Mouse (Mus musculus): ENCODE data around the gene Kdm6a. TPM values are rescaled to one million over a fixed set of nuclear protein-coding genes. Genes with fewer than 3 reads are reported as not detected.

Gene Kdm6a
- total and polyA plus RNA-seq, 3 experiments: 19.6 to 20.1 TPM; not detected in 1

DNA sequence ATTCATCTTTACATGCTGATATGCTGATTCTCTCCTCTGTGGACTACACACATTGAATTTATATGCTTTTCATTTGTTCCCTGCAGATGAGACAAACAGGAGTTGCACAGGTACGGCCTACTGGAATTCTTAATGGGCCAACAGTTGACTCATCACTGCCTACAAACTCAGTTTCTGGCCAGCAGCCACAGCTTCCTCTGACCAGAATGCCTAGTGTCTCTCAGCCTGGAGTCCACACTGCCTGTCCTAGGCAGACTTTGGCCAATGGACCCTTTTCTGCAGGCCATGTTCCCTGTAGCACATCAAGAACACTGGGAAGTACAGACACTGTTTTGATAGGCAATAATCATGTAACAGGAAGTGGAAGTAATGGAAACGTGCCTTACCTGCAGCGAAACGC is 88.2 kb downstream of the Kdm6a start:
- H3K79me2 ChIP-seq (ENCODE audit: control insufficient read depth, insufficient read depth, low read length, poor library complexity): no peaks in the 10 kb centered on the region
- no peak overlapping the region for H3K27ac ChIP-seq (ENCODE audit: control insufficient read depth, low read depth, low read length)
- no peaks in the 10 kb centered on the region for H3K4me1 ChIP-seq (ENCODE audit: control insufficient read depth in 1 of 2, insufficient read depth in 2 of 2, low read length in 2 of 2)
- H3K9ac ChIP-seq (ENCODE audit: control insufficient read depth, low read depth, low read length, poor library complexity, severe bottlenecking): no peak overlapping the region
- H3K9me3 ChIP-seq (replicated peaks; ENCODE audit: insufficient read depth, low read length): no peaks in the 10 kb centered on the region
- H3K4me3 ChIP-seq (ENCODE audit: control insufficient read depth in 1 of 2, insufficient read depth in 1 of 2, low read depth in 2 of 2, low read length in 2 of 2): no peak overlapping the region
- H3K36me3 ChIP-seq (ENCODE audit: control insufficient read depth in 1 of 2, insufficient read depth in 2 of 2, low read length in 2 of 2): no peaks in the 10 kb centered on the region; a peak in 2 of 4 replicates
- no peaks in the 10 kb centered on the region for H3K27me3 ChIP-seq (ENCODE audit: control insufficient read depth in 1 of 2, insufficient read depth in 2 of 2, low read length in 2 of 2)
- no peak for DNase-seq (ENCODE audit: low read depth, low spot score)
- TF ChIP-seq NELFE (IDR thresholded peaks at IDR 0.05; ENCODE audit: low read depth, low read length) (no peak), ZC3H11A (IDR thresholded peaks at IDR 0.05; ENCODE audit: low read depth, low read length) (no peak), GATA1 (IDR thresholded peaks at IDR 0.05; ENCODE audit: low read depth, low read length) (no peak)

DNA sequence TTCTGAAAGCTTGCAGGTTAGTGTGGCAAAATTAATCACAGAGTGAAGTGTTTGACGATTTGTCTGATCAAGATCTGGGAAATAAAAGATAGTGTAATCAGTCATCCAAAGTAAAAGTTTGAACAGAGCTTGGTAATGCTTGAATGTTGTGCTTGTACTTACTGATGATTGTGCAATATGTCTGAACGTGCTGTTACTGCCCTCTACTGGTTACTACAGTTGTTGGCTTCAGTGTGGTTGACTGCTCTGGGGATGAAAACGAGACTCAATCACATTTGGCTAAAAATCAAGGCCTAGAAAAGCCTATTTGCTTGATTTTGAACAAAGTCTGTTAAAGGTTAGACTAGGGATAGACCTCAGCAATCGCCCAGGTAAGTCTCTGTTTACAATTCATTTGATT is 92.4 kb downstream of the Kdm6a start:
- Histone ChIP-seq H3K9me3 (replicated peaks; ENCODE audit: insufficient read depth, low read length) (no peaks in the 10 kb centered on the region), H3K27me3 (ENCODE audit: control insufficient read depth in 1 of 2, insufficient read depth in 2 of 2, low read length in 2 of 2) (no peaks in the 10 kb centered on the region), H3K79me2 (ENCODE audit: control insufficient read depth, insufficient read depth, low read length, poor library complexity) (no peaks in the 10 kb centered on the region), H3K27ac (ENCODE audit: control insufficient read depth, low read depth, low read length) (no peak overlapping the region), H3K9ac (ENCODE audit: control insufficient read depth, low read depth, low read length, poor library complexity, severe bottlenecking) (no peak overlapping the region), H3K36me3 (ENCODE audit: control insufficient read depth in 1 of 2, insufficient read depth in 2 of 2, low read length in 2 of 2) (no peaks in the 10 kb centered on the region; a peak in 1 of 4 replicates), H3K4me3 (ENCODE audit: control insufficient read depth in 1 of 2, insufficient read depth in 1 of 2, low read depth in 2 of 2, low read length in 2 of 2) (no peak overlapping the region), H3K4me1 (ENCODE audit: control insufficient read depth in 1 of 2, insufficient read depth in 2 of 2, low read length in 2 of 2) (no peaks in the 10 kb centered on the region)
- peak; percentile 61 for DNase-seq (ENCODE audit: low read depth, low spot score)
- TF ChIP-seq NELFE (IDR thresholded peaks at IDR 0.05; ENCODE audit: low read depth, low read length): no peak
- no peak for TF ChIP-seq ZMIZ1 (IDR thresholded peaks at IDR 0.05; ENCODE audit: low read depth, low read length)
- TF ChIP-seq E2F4 (IDR thresholded peaks at IDR 0.05; ENCODE audit: borderline replicate concordance, low read depth, low read length): no peak
- TF ChIP-seq ZNF384 (IDR thresholded peaks at IDR 0.05; ENCODE audit: low read depth, low read length): no peak
- no peak for TF ChIP-seq TCF12 (IDR thresholded peaks at IDR 0.05; ENCODE audit: low read depth, low read length)
- peak; percentile 73 for TF ChIP-seq RAD21 (IDR thresholded peaks at IDR 0.05; ENCODE audit: low read depth, low read length)
- peak; percentile 32 for TF ChIP-seq ZC3H11A (IDR thresholded peaks at IDR 0.05; ENCODE audit: low read depth, low read length)
- no peak for TF ChIP-seq MAZ (IDR thresholded peaks at IDR 0.05; ENCODE audit: low read depth, low read length)
- no peak for TF ChIP-seq MEF2A (IDR thresholded peaks at IDR 0.05; ENCODE audit: extremely low read depth, insufficient replicate concordance, low read depth, low read length, poor library complexity, severe bottlenecking)
- TF ChIP-seq BHLHE40 (IDR thresholded peaks at IDR 0.05; ENCODE audit: borderline replicate concordance, low read depth, low read length): 0 out of 2 replicates have a peak, but pooled peaks have one; percentile 31
- no peak for TF ChIP-seq HCFC1 (IDR thresholded peaks at IDR 0.05; ENCODE audit: low read depth, low read length)
- no peak for TF ChIP-seq POLR2A (IDR thresholded peaks at IDR 0.05; ENCODE audit: control insufficient read depth in 1 of 2, insufficient read depth in 1 of 2, low read depth in 1 of 2, low read length in 2 of 2, poor library complexity in 1 of 2)
- TF ChIP-seq GABPA (IDR thresholded peaks at IDR 0.05; ENCODE audit: low read depth, low read length): no peak
- TF ChIP-seq EP300 (IDR thresholded peaks at IDR 0.05; ENCODE audit: low read depth in 1 of 2, low read length in 2 of 2): no peak
- TF ChIP-seq CHD2 (IDR thresholded peaks at IDR 0.05; ENCODE audit: low read length): no peak
- TF ChIP-seq SMC3 (IDR thresholded peaks at IDR 0.05; ENCODE audit: low read depth, low read length): peak; percentile 61
- TF ChIP-seq ETS1 (IDR thresholded peaks at IDR 0.05; ENCODE audit: low read depth, low read length): no peak
- TF ChIP-seq MYC (IDR thresholded peaks at IDR 0.05; ENCODE audit: low read depth, low read length): no peak
- TF ChIP-seq CTCF (IDR thresholded peaks at IDR 0.05 in 2 of 3, conservative IDR thresholded peaks at IDR 0.05 in 1 of 3; ENCODE audit: control insufficient read depth in 1 of 3, insufficient read depth in 1 of 3, low read depth in 2 of 3, low read length in 3 of 3, poor library complexity in 1 of 3, severe bottlenecking in 1 of 3): peak; percentile 22 to 62 (median 50); a peak in 5 of 6 replicates

All from MEL (cell line).